Mouse (Mus musculus): ENCODE measurements around the gene Ankrd49.

Gene Ankrd49

DNA sequence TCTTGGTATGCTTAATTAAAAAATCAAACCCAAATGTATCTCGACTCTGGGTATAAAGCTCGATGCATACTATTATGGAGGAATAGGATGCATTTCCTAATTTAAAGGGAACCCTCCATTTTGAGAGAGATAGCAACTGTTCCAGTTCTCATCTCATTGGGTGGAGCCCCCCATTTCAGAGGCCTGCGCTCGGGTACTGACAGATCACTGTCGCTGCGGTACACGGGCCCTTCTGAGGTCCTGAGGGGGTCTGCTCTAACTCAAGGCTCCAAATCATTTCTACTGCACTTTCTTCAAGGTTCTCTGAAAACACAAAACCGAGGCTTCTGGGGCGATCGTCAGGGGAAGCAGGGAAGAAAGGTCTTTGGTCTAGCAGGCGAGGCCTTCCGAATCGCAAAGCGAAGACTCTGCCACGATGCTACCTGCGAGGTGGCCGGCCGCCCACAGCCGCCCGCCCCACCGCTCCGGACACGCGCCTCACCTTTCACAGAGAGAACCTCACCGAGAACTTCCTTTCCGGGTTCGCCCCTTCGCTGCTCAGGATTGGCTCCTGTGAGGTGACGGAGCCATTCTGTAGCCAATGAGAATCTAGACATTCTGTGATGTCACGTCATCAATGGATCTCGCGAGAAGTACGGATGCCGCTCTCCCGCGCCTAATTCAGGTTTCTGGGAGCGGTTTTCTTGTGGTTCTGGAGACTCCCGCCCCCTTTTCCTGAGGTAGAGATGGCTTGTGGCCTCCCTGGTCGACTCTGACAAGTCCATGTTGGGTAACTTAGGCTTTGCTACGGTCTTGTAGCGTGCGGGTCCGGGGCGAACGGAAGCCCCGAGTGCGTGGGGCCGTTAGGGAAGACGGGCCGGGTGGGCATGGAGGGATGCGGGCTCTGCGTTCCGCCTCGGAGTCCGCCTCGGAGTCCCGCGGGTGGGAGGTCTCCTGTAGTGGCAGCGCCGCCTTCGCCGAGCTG, at the start of gene Ankrd49, which contains the start of gene Mre11a:
Ankrd49 (minus strand) TSS at position 818 of the 964 bp plus-strand sequence.
Mre11a (plus strand) TSS at position 616 of the 964 bp plus-strand sequence.
- peak; percentile 99 for DNase-seq (ENCODE audit: low read depth)

DNA sequence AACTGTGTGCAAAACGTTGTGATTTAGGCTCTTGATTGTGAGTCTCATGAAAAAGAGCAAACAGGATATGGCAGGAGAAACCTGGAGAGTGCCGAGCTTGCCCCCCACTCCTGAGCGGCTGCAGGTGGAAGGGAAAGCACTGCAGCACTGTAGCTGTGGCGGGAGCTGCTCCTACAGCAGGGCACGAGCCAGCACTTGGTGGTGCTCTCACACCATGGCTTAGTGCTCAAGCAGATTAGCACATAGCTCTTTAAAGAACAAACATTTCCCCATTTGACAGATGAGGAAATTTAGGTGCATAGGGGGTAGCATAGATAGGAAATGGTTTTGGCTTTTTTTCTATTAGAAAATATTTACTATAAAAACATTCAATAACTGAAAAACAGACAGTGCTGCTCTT, 47.4 kb upstream of the Ankrd49 start:
- DNase-seq (ENCODE audit: low read depth) = peak; percentile 15

DNA sequence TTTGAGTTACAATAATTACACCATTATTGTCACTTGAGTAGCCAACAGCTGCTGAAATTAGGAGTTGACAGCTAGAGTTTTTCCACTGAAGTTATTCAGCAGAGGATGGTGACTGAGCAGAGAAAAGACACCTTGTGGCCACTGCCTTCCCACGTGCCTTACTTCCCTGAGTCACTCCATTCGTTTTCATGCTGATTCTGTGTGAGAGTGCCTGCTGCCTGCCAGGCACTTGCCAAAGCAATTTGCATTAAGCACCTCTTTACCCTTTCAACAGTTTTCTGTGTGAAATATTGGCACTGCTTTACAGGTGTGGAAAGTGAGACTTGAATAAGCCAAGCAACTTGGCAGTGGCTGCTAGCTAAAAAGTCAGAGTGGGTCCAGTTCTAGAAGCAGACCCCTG, 43.2 kb upstream of the Ankrd49 start:
- DNase-seq (ENCODE audit: low read depth) = no peak

DNA sequence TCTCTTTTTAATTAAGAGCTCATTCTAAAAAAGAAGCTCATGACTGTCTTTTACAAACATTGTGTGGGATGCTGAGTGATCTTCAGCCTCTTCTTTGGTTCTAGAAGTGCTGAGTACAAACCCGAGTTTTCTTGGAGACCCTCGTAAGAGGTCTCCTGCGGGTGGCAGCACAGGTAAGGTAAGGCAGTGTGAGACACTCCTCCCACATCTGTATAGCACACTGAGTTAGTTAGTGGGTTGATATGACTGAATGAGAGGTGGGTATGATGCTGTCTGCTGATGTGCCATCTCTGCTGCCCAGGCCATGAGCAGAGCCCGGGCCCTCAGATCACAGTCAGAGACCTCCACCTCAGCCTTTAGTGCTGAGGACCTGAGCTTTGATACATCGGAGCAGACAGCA, 40.2 kb upstream of the Ankrd49 start:
- DNase-seq (ENCODE audit: low read depth) = no peak

DNA sequence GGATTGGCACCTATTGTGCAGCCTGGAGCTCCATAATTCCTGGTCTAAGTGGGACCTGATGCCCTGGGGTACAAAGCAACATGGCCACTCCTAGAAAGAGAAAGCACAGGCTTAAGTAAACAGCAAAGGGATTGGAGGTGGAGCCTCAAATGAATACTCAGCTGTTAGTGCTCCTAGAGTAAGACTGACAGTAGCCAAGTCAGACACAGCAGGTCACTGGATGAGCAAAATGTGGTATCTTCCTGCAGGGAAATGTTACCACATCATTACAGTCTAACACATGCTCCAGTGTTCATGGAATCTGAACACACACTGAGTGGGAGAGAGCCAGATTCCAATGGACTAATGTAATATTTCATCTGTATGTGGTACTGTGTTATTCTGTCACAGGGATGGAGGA, 36.7 kb upstream of the Ankrd49 start:
- DNase-seq (ENCODE audit: low read depth) = no peak

DNA sequence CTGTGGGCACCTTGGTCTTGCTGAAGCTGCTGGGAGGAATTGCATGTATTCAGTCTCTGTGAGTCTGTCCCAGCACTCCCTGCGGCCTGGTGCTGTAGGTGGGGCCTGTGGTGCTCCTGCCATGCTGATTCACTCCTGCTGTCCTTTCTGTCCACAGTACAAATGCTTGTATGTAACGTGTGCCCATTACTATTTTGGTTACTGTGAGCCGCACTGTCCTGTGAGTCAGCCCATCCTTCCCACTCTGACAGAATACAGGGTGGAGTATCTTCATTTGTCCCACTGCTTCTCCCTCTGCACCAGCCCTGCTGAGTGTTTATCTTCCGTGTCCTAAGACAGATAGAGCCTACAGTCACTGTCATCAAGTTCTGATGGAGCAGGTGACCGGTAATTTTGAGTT, 25.5 kb upstream of the Ankrd49 start:
- DNase-seq (ENCODE audit: low read depth) = no peak

DNA sequence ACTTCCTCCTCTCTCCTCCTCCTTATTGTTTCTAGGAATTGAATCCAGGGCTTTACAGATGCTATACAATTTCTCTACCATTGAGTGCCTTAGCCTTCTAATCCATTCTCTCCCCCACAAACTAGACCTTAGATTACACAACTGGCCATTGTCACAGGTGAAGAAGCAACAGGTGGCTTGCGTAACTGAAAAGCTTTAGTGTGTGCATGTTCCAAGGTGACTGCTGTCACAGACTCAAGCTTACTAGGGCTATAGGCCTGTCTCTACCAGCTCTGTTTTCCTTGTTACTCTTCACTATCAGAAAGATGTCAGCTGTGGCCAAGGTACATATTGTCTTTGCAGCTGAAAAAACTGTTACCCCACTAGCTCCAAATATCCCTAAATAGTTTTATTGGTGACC, 22.1 kb upstream of the Ankrd49 start:
- DNase-seq (ENCODE audit: low read depth) = no peak

DNA sequence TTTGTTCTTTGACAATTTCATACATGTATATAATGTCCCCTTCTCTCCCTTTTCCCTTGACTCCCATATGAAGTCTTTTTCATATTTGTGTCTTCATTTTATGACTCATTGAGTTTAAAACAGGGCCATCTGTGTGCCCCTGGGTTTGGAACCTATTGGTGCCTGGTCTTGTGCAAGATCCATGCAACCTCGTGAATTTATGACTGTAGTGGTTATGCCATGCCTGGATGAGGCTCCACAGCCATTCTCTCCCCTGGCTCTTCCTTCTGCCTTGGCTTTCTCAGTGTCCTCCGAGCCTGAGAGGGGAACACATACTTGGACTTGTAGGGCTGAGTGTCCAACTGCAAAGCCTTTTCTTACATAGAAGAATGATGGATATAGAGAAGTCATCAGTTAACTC, 21.1 kb upstream of the Ankrd49 start:
- DNase-seq (ENCODE audit: low read depth) = no peak

DNA sequence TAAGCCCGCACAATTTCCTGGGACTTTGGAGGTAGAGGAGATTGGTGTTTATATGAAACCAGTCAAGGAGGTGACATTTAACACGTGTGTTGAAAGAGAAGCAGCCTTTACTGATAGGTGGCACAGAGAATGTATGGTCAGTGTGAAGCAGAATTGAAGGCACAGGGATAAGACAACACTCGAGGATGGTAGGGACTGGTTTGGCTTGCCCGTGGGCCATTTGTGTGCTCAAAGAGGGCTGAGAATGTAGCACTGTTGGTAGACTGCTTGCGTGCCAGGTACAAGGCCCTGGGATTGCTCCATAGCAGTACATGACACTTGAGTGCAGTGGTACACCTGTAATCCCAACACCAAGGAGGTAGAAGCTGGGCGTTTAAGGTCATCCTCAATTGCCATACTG, 2.7 kb upstream of the Ankrd49 start:
- DNase-seq (ENCODE audit: low read depth) = no peak

DNA sequence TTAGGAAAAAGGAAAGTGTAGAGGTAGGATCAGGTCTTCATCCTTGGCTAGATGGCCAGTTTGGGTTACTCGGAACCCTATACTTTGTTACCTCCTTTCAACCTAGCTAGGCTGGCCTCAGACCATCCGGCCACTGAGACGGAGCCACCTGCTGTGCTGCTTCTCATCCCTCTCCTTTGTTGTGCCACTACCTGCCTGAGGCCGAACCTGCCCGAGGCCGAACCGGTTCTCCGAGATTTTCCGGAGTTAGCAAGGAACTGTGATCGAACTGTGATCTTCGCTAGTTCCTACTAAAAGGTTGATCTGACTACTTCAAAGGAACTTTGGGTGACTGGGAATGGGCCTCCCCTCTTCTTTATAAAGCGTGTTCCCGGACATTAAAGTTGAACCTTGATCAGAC, 6.3 kb downstream of the Ankrd49 start:
- DNase-seq (ENCODE audit: low read depth) = no peak

DNA sequence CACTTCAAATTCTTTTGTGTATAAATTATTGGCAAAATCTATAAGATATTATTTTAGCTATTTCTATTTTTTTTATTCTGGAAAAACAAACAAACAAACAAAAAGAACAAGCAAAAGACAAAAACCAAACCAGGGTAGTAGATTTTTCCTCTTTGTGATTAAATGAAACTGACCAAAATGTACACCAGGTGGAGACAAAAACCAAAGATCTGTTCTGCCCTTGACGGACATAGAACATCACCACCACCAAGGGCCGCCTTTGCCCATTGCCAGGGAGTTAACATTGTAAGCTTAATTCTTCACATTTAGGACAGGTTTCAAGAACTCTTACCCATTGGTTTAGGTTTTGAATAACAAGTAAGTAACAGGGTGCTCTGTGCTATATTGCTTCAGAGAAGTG, 10.8 kb downstream of the Ankrd49 start:
- peak; percentile 64 for DNase-seq (ENCODE audit: low read depth)

DNA sequence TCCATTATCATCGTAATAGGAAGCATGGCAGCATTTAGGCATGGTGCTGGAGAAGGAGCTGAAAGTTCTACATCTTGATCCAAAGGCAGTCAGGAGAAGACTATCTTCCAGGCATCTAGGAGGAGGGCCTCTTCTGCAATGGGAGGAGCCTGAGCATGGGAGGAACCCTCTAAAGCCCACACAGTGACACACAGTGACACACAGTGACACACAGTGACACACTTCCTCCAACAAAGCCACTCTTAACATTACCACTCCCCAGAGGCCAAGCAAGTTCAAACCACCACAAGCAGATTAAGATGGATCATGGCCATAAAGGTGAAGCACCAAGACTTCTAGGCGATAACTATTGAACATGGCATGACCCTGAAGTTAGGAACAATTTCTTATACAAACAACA, 12.6 kb downstream of the Ankrd49 start:
- no peak for DNase-seq (ENCODE audit: low read depth)

DNA sequence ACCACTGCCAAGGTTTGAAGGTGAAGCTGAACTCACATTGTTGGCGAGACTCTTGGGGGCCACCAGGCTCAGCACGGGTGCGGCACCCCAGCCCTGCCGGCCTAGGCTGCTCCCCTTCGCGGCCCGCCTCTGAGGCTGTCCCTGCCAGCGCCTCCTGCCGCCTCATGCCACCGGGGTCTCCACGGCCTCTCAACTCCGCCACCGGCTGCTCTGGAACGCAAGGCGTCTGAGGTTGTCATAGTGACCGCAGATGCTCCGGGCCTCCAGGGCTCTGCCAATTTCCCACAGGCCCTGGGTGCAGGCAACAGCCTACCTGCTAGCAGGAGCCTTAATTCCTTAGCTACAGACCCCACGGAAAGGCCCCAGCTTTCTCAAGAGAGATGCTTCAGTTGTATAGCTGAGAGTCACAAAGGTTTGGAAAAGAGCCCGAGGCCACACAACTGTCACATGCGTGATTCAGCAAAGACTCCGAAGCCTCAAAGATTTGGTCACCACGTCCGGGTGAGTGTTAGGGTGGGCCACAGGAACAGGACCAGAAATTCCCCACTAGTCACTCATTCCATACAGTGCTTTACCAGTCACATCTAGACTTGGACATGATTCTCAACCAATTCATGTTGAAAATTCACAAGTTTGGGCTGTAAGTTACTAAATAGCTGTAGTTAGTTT, 13.7 kb downstream of the Ankrd49 start, which contains the start of gene 1700012B09Rik:
1700012B09Rik (minus strand) TSS at position 228 of the 669 bp plus-strand sequence.
- DNase-seq (ENCODE audit: low read depth) = no peak

DNA sequence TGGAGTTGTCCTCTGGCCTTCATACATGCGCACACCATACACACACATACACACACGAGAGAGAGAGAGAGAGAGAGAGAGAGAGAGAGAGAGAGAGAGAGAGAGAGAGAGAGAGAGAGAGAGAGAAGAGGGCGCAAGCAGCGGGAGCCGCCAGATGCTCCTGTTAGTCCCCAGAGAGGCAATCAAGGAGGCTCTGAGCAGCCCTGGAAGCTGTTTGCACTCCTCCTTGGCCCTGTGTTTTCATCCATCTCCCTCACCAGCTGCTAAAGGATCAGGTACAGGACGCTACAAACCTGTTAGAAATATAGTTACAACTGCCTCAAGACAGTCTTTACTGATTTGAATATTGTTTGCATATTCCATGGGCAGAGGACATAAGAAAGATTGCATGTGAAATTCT, 14.8 kb downstream of the Ankrd49 start:
- no peak for DNase-seq (ENCODE audit: low read depth)

DNA sequence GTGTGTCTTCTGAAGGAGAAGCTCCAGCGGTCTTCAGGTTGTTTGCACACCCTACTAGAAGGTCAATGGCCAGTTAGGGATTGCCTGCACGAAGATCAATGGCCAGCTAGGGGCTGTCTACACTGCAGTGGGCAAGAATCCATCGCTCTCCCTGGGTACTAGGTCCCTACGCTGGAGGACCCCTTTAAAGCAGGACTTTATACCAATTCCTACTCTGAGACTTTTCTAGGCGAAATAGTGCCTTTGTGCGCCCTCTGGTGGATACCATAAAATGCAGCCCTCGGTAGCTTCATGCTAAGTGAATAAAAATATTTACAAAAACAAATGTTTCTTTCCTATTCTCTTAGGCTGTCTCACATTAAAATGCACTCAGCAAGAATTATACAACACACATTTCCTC, 19.9 kb downstream of the Ankrd49 start:
- peak; percentile 67 for DNase-seq (ENCODE audit: low read depth)

DNA sequence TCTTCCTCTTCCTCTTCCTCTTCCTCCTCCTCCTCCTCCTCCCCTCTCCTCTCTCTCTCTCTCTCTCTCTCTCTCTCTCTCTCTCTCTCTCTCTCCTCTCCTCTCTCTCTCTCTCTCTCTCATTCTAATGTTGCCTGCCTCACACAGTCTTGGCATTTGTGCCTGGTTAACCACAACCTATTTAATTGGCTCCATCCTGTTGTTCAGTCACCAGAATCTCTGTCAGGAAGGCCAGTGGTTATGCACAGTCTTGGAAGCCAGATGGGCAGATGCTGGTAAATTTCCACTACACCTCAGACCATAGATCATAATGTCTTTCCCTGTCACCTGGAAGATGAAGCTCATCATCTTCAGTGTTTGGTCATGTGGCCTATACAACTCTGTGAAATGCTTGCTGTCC, 25.4 kb downstream of the Ankrd49 start:
- peak; percentile 20 for DNase-seq (ENCODE audit: low read depth)

DNA sequence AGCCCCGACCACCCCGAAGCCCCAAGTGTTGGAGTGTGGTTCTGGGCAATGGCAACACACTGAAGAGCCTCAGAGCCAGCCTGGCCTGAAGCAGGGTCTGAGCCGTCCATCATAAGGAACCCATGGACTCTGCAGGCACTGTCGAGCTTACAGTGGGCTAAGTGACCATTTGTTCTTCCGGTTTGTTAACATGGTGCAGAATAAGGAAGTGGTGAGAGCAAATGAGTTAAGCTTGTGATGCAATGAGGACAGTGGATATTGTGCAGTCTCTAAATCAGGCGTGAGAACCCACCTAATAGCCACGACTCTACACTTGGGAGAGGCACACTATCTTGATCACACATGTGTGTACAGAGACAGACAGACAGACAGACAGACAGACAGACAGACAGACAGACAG, 26.1 kb downstream of the Ankrd49 start:
- no peak for DNase-seq (ENCODE audit: low read depth)

DNA sequence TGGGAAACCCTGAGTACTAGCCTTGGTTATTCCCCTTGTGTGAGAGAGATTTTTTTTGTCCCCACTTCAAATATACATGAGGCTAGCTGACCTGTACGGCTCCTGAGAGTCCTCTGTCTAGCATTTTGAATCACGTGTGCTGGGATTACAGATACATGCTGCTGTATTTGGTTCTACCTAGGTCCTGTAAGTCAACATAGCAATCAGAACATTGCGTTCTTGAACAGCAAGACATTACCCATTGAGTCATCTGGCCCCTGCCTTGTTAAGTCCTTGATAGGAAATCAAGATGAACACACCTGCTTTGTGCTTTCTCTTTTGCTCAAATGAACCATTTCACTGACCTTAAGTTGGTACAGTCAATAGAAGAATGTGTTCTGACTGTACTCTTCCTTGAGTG, 30.2 kb downstream of the Ankrd49 start:
- DNase-seq (ENCODE audit: low read depth) = peak; percentile 27

DNA sequence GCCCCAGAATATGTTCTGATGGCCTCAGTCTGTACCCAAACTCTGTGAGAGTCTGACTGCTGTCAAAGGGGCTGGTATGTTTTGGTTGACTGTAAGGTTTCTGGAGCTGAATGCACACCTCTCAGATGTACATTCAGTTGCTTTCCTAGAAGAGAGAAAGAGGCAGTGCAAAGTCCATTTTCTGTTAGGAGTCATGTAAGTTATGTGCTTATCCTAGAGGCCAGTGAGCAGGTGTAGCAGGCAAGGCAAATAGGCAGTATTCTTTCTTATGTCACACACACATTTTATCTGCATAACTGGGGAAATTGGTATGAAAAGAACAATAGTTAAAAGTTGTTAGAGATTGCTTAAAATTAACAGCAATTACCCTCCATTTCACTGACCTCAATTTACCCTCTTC, 30.7 kb downstream of the Ankrd49 start:
- no peak for DNase-seq (ENCODE audit: low read depth)

DNA sequence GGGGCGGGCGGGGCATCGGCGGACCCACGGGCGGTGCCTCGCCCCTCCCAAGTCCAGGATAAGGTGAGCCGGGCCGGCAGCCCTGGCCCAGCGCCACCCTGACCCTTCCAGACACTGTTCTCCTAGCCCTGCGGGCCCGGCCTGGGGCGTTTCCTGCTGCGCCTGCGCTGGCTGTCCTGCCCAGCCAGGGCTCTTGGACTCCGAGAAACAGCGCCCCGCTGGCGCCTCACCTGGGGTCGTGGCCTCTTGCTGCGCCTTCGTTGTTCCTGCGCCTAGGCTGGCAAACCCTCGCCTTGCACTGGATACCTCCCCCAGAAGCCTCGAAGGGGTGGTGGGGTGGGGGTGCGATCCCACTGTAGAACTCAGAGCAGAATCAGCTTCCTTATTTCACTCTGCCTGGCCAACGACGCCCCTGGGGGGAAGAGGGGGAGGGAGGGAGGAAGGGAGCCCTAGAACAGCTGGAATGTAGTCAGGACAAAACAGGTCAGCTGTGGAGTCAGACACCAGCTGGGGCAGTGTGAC, 32.6 kb downstream of the Ankrd49 start, which contains the start of gene Fut4:
Fut4 (minus strand) TSS at position 393 of the 522 bp plus-strand sequence.
- DNase-seq (ENCODE audit: low read depth) = peak; percentile 46

DNA sequence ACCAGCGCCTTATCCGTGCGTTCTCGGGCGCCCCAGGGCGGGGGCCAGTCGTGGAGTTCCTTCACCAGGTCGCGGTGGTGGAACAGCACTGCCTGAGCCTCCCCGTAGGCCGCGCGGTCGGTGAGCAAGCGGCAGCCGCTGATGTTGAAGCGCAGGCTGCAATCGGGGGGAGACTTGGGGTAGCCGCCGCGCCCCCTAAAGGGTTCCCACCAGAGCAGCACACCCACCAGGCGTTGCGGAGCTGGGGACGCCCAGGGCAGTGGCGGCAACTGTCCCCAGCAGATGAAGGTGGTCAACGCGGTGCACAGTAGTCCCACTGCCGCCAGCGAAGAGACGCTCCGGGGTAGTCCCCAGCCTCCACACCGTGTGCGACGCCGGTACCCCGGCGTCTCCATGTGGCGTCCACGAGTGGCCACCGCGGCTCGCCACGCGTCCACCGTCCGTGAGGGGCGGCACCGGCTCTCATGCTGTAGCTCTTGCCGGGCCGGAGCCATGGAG, 33.1 kb downstream of the Ankrd49 start:
- DNase-seq (ENCODE audit: low read depth) = peak; percentile 39

DNA sequence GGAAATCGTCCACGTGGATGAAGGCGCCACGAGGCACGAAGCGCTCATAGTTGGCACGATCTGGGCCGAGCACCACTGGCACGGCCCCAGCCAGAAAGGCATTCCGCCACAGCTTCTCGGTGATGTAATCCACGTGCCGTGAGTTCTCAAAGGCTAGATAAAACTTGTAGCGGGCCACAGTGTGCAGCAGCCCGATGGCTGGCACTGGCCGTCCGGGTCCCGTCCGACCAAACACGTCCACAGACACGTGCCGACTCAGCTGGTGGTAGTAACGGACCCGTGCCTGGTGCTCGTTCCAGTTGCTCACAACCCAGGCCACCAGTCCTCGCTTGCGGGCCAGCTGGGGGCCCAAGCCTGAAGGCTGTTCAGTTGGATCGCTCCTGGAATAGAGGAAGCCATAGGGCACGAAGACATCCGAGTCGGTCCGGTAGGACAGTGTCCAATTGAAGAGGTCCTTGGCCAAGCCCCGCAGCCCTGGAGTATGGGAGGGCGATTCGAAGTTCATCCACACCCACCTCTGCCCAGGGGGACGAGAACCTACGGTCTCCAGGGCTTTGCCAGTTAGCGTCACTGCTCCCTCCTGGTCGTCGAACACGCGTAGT, 33.7 kb downstream of the Ankrd49 start:
- no peak for DNase-seq (ENCODE audit: low read depth)

Data from induced T-regulatory cell, adult 2 months (primary cell).